Mouse (Mus musculus) mesoderm, embryonic 11.5 days (tissue): ENCODE data around the gene Resp18.
"Not testable (repeated sequence)": the region's sequence is repeated elsewhere in the genome, so short reads cannot be mapped to it uniquely, and the experiment has no call there.

Source experiments
- DNase-seq: peaks from one replicate; pipeline ENCODE4 v3.0.0-alpha.2; 2012; ENCODE audit warnings: low read depth, low spot score

The Resp18 gene

DNA sequence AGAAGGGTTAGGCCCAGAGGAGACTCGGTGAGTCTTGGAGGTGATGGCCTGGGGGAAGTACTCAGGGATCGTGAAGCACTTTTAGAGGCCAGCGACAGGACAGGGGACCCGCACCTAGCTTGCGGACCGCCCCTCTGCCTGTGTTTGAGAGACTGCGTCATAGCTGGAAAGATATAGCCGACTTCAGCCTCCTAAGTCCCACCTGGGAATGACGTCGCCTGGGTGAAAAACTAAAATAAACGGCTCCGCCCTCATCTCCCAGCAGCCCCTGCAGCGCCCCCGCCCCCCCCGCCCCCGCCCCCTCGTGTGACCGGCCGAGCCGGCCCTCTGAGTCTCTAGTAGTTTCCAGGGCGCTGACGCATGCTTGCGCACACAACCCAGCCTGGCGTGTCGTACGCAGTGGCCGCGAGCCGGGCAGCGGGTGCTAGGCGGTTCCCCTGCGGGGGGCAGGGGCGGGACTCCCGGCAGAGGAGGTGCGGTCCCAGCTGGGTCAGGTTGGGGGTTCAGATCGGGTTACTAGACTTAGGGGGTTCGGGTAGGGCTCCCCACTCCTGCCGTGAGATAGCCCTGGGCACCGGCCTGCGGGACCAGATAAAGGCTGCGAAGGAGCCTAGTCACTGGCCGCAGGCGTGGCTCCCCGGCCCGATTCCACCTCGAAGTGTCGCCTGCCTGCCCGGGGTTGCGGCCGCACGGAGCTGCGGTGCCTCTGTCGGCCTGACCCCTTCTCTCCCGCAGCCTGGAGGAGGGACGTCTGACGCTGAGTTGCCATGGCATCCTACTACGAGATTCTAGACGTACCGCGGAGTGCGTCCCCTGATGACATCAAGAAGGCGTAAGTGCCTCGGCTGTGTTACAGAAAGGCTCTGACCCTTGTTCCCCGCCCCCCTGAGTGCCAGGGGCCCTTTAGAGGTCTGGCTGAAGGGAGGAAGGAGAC lies 41.8 kb downstream of the Resp18 start, which contains the start of gene Dnajb2:
Gene Dnajb2, plus strand, starts transcription at position 290 of the 934 bp plus-strand sequence.
- peak; percentile 75 for DNase-seq

DNA sequence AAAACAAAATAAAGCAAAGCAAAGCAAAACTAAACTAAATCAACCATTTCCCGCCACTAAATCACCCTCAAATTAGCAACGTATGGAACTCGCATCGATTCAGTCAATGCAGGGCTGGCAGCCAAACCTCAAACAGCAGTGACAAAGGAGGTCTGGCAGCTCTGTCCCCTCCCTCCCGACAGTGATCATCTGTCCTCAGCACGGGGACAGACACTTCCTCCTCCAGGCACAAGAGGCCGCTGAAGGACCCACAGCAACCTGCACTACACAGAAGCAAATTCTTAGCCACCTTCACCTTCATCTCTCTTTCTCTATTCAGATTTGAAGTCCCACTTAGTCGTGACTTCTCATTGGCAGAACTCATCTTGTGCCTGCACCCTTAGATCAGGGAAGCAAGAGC lies 43.6 kb downstream of the Resp18 start:
- DNase-seq, result peak; percentile 59

- not testable (repeated sequence) for DNase-seq
Measured at GRCm38 (mm10) chr1:75232489-75232888, 45.7 kb downstream of the Resp18 start.

DNA sequence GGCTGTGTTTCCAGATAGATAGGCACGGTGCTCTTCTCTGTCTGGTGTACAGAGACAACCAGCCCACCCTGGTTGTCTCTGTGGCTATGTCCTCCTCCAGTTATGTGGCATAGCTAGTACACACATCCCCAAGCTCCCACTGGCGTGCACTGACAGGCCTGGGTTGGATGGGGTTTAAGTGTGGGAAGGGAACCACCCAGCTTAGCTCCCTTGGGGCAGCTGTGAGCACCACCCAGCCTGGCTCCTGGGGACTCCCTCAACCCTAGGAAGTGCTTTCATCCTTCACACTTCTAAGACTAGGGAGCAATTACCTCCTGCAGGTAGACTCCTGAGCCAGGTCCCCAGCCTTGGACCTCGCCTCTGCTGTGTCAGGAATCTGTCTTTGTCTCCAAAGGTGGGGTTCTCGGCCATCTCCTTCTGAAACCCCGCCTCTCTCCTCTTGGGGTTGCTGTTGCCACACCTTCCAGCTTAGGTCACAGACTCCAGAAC lies 46.5 kb downstream of the Resp18 start, which contains the start of gene A630095N17Rik:
Gene A630095N17Rik, minus strand, starts transcription at position 439 of the 489 bp plus-strand sequence.
- DNase-seq, result no peak

DNA sequence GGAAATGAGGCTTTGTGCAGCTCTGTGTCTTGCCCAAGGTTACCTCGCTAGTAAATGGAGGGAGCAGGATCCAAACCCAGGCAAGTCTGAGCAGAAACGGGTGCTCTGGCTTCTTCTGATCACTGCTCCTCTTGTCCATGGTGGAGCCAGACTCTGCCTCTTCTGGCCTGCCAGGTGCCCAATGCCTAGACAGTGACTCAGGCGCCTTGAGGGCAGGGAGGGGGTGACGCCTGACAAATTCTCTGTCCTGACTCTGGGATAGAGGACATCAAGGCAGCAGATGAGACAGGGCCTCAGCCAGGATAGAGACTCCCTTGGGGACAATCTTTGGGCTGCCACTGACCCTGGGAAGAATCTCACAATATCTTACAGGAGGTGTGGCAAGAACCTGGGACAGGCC lies 47.0 kb downstream of the Resp18 start:
- DNase-seq, result no peak

DNA sequence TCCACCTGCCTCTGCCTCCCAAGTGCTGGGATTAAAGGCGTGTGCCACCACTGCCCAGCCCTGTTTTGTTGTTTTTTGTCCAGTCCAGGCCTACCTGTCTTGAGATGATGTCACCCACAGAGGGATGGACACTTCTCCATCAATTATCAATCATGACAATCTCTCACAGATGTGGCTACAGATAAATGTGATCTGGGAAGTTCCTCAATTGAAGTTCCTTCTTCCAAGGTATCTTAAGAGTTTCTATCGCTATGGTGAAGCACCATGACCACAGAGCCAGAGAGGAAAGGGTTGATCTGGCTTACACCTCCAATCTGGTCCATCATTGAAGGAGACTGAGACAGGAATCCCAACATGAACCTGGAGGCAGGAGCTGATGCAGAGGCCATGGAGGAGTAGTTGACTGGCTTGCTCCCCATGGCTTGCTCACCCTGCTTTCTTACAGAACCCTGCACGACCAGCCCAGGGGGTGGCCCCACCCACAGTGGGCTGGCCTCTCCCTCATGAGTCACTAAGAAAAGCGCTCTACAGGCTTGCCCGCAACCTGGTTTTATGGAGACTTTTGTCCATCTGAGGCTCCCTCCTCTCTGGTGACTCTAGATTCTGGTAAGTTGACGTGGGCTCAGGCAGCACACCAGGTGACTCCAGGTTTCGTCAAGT lies 47.8 kb downstream of the Resp18 start:
- DNase-seq, result no peak

GRCm38 (mm10) chr1:75229158-75229557 lies 49.1 kb downstream of the Resp18 start:
- no peak for DNase-seq

DNA sequence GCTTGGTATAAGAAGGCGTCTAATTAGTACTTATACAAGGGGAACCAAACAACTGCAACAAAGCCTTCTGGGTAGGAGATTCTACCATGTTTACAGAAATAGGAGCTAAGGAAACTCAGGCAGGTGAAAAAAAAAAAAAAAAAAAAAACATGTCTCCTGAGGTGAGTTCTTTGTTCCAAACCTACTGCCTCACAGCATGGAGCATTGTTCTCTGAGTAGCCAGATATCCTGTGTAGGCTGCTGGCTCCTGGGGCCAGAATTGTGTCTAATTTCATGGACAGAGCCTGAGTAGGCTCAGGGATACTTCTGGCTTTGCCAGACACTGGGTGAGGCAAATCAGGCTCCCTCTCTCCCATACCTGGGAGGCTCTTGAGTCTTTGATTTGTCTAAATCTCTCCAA lies 50.6 kb downstream of the Resp18 start:
- DNase-seq, result no peak

DNA sequence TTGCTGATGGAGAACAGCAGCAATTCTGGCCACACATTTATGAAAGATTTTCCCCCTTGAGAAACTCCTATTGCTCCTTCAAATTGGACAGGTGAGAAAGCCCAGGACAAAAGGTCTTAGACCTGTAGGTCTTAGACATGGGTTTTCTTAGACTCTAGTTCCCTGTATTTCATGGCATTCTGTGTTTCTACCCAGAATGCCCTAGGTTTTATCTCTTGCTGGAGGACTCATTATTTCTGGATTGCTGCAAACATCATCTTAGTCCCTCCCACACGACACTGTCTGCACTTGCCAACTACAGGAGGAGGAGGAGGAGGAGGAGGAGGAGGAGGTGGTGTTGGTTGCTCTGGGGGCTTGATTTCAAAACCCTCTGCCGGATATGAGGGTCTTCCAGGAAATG lies 52.1 kb downstream of the Resp18 start:
- no peak for DNase-seq

DNA sequence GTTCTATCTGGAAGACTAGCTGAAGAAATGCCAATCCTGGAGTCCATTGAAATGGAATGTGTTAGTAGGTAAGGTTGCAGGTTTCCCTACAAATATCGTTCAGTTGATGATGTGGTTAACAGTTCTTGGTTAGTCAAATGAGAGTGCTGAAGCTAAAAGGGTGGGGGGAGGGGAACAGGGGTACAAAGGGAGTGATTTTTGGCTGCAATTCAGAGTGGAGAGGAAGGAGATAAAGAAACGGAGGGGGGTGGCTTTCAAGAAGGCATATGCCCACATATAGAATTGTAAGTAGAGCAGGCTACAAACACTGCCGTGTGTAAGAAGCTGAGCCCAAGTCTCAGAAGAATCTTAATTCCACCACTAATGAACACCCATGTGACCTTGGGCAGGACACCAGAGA lies 52.7 kb downstream of the Resp18 start:
- no peak for DNase-seq

- DNase-seq, result no peak
Measured at GRCm38 (mm10) chr1:75223532-75223931, 54.7 kb downstream of the Resp18 start.

DNA sequence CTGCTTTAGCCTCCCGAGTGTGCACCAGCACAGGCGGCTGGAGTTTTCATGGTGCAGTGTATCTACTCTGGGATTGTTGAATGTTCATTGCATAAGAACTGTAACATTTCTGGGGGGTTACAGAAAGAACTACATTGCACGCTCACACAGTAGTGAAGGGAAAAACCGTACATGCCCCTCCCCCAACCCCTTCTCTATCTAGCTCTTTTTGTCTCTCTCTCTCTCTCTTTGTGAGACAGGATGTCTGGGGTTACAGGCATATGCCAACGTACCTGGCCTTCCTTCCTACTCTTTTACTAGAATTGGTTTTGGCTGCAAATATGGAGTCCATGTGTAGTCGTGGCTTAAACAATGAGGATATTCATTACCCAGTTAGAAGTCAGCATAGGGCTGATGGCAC lies 55.3 kb downstream of the Resp18 start:
- DNase-seq, result no peak
